Mouse (Mus musculus) olfactory bulb, adult 2 months (tissue): ENCODE results near the gene Il12rb2.

Experiments
- CTCF ChIP-seq: fragments of 200-500 bp; IDR thresholded peaks from 2 replicates; pipeline ENCODE4 v1.5.1; 2012; ENCODE audit warnings: low read depth, mild to moderate bottlenecking, low read length, moderate library complexity; ENCODE audit not compliant: insufficient read depth
- POLR2A ChIP-seq: fragments of 200-500 bp; IDR thresholded peaks from 2 replicates; pipeline ENCODE4 v1.6.1; 2012; ENCODE audit warnings: mild to moderate bottlenecking, low read depth, low read length, moderate library complexity; ENCODE audit not compliant: insufficient read depth

DNA sequence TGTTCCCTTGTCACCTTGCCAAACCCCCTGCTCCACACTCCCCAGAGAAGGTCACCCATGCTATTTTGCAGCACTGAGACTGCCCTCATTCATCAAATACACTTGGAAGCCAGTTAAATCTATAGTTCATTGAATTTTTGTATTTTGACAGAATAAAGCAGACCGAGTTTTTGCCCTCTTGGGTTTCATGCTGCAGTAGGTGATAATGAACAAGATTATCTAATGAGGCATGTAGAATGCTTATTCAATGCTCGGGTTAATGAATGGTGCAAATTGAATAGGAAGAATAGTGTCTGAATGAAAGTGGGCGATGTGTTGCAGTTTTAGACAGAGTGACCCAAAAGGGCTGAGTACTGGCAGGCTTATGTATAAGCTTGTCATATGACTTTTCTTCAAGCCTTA, 29.3 kb upstream of the Il12rb2 start:
- TF ChIP-seq CTCF = no peak
- no peak for TF ChIP-seq POLR2A
